22 mouse cellular contexts compared by ENCODE assay signal in genomic region chr8:7472153-7472796, GRCm38 (mm10).
A peak's percentile ranks its signal among the peaks of the same experiment; 100 is the strongest.
DNase-seq lines count a peak whose midpoint lies in the region; ATAC-seq and TF ChIP-seq lines count a peak whose summit lies in the region.
"Had no signal": no experiment of that assay in that cellular context is flagged by ENCODE, and none has a peak within 500 bp of the region (broad histone marks: within the 10 kb centered on the region; RNA-seq: fewer than 3 reads in every experiment).

No protein-coding gene starts in this region.

- H3K4me3 ChIP-seq in hindbrain, embryonic 11.5 days (ENCODE audit: low read depth, low read length) = no peak overlapping the region
- no peak overlapping the region for H3K4me3 ChIP-seq in hindbrain, postnatal 0 days (ENCODE audit: low read length)
- no peak overlapping the region for H3K4me3 ChIP-seq in neural tube, embryonic 11.5 days (ENCODE audit: low read depth, low read length)
- H3K4me3 ChIP-seq: embryonic facial prominence, embryonic 15.5 days; erythroblast, embryonic 14.5 days; forebrain, embryonic 10.5 days; gastrocnemius, adult 2 months; heart, embryonic 10.5 days; intestine, embryonic 15.5 days had no signal

- no peaks in the 10 kb centered on the region for H3K27me3 ChIP-seq in hindbrain, embryonic 11.5 days (ENCODE audit: control insufficient read depth, insufficient read depth, low read length)
- no peaks in the 10 kb centered on the region for H3K27me3 ChIP-seq in hindbrain, postnatal 0 days (ENCODE audit: insufficient read depth, low read length)
- H3K27me3 ChIP-seq in neural tube, embryonic 11.5 days (ENCODE audit: control insufficient read depth, insufficient read depth, low read length) = no peaks in the 10 kb centered on the region
- H3K27me3 ChIP-seq: embryonic facial prominence, embryonic 15.5 days; intestine, embryonic 15.5 days had no signal

- 25% methylated on average over 7 of the region's 7 CpGs for WGBS in hindbrain, embryonic 11.5 days
- 26% methylated on average over 7 of the region's 7 CpGs for WGBS in hindbrain, postnatal 0 days
- WGBS in neural tube, embryonic 11.5 days = 38% methylated on average over 7 of the region's 7 CpGs

- H3K4me1 ChIP-seq in hindbrain, embryonic 11.5 days (replicated peaks; ENCODE audit: control insufficient read depth, insufficient read depth, low read length) = no peaks in the 10 kb centered on the region
- H3K4me1 ChIP-seq in hindbrain, postnatal 0 days (ENCODE audit: insufficient read depth, low read length) = no peaks in the 10 kb centered on the region
- no peaks in the 10 kb centered on the region for H3K4me1 ChIP-seq in neural tube, embryonic 11.5 days (ENCODE audit: control insufficient read depth, insufficient read depth, low read length)
- H3K4me1 ChIP-seq: embryonic facial prominence, embryonic 15.5 days; intestine, embryonic 15.5 days had no signal

- peak; percentile 82 for ATAC-seq in hindbrain, embryonic 11.5 days (ENCODE audit: low FRiP score)
- no peak for ATAC-seq in hindbrain, postnatal 0 days
- peak; percentile 80 for ATAC-seq in neural tube, embryonic 11.5 days (ENCODE audit: insufficient read depth, low FRiP score, low TSS enrichment)
- ATAC-seq: forebrain, embryonic 14.5 days; intestine, embryonic 15.5 days had no signal

- no peaks in the 10 kb centered on the region for H3K36me3 ChIP-seq in hindbrain, embryonic 11.5 days (ENCODE audit: control insufficient read depth, insufficient read depth, low read length)
- no peaks in the 10 kb centered on the region for H3K36me3 ChIP-seq in hindbrain, postnatal 0 days (ENCODE audit: insufficient read depth, low read length)
- no peaks in the 10 kb centered on the region for H3K36me3 ChIP-seq in neural tube, embryonic 11.5 days (ENCODE audit: control insufficient read depth, insufficient read depth, low read length)
- H3K36me3 ChIP-seq: embryonic facial prominence, embryonic 15.5 days; forebrain, embryonic 10.5 days; heart, embryonic 10.5 days; intestine, embryonic 15.5 days had no signal

- no peaks in the 10 kb centered on the region for H3K9me3 ChIP-seq in hindbrain, embryonic 11.5 days (ENCODE audit: control insufficient read depth, low read length)
- H3K9me3 ChIP-seq in hindbrain, postnatal 0 days (ENCODE audit: low read length) = no peaks in the 10 kb centered on the region
- H3K9me3 ChIP-seq in neural tube, embryonic 11.5 days (ENCODE audit: control insufficient read depth, low read length) = no peaks in the 10 kb centered on the region
- H3K9me3 ChIP-seq: embryonic facial prominence, embryonic 15.5 days; forebrain, embryonic 10.5 days; heart, embryonic 10.5 days; intestine, embryonic 15.5 days had no signal

- no peak for TF ChIP-seq CTCF in hindbrain, postnatal 0 days (IDR thresholded peaks at IDR 0.05; ENCODE audit: low read depth)

- no peak overlapping the region for H3K9ac ChIP-seq in hindbrain, embryonic 11.5 days (ENCODE audit: low read depth, low read length)
- H3K9ac ChIP-seq in hindbrain, postnatal 0 days (replicated peaks; ENCODE audit: low read length) = no peak overlapping the region
- H3K9ac ChIP-seq in neural tube, embryonic 11.5 days (ENCODE audit: low read length) = no peak overlapping the region
- H3K9ac ChIP-seq: embryonic facial prominence, embryonic 15.5 days; intestine, embryonic 15.5 days had no signal

- no peak overlapping the region for H3K4me2 ChIP-seq in hindbrain, embryonic 11.5 days (replicated peaks; ENCODE audit: low read depth, low read length)
- no peak overlapping the region for H3K4me2 ChIP-seq in hindbrain, postnatal 0 days (ENCODE audit: low read depth, low read length)
- H3K4me2 ChIP-seq in neural tube, embryonic 11.5 days (ENCODE audit: low read depth) = no peak overlapping the region
- H3K4me2 ChIP-seq: embryonic facial prominence, embryonic 15.5 days; intestine, embryonic 15.5 days had no signal

- DNase-seq in hindbrain, embryonic 11.5 days (ENCODE audit: low spot score) = peak; percentile 12
- DNase-seq in hindbrain, postnatal 0 days (ENCODE audit: low spot score) = no peak
- DNase-seq in neural tube, embryonic 11.5 days (ENCODE audit: low spot score) = peak; percentile 11
- DNase-seq in neural tube, embryonic 10.5 days (ENCODE audit: extremely low spot score, low spot score) = no peak
- DNase-seq in embryo, embryonic 11 days = peak; percentile 10
- peak; percentile 45 for DNase-seq in yolk sac, embryonic 10.5 days (ENCODE audit: low spot score)
- no peak for DNase-seq in adrenal gland, adult 18-20 months (ENCODE audit: low spot score in 2 of 2)
- no peak for DNase-seq in spleen, postnatal 4 days (ENCODE audit: low spot score in 2 of 2)
- DNase-seq: adrenal gland, postnatal 14 days; cerebellum, adult 2 months; cerebellum, postnatal 10 days; gastrocnemius, adult 2 months; gastrocnemius, postnatal 25 days; heart, adult 11 months; heart, postnatal 10 days; heart, postnatal 4 days had no signal

- H3K27ac ChIP-seq in hindbrain, embryonic 11.5 days (ENCODE audit: low read depth, low read length) = no peak overlapping the region
- H3K27ac ChIP-seq in hindbrain, postnatal 0 days = no peak overlapping the region
- no peak overlapping the region for H3K27ac ChIP-seq in neural tube, embryonic 11.5 days (ENCODE audit: low read depth, low read length)
- H3K27ac ChIP-seq: embryonic facial prominence, embryonic 15.5 days; forebrain, embryonic 10.5 days; gastrocnemius, adult 2 months; heart, embryonic 10.5 days; intestine, embryonic 15.5 days had no signal

Comparison
In these comparisons a context has a peak if more than half of its experiments do, and no peak if none do; other contexts are left out.
1. DNase-seq: peak in hindbrain, embryonic 11.5 days (single experiment), neural tube, embryonic 11.5 days (single experiment), embryo, embryonic 11 days (single experiment) and yolk sac, embryonic 10.5 days (single experiment); none in hindbrain, postnatal 0 days (single experiment), neural tube, embryonic 10.5 days (single experiment), adrenal gland, adult 18-20 months (0 of 2) and spleen, postnatal 4 days (0 of 2).